Mouse (Mus musculus) intestine, embryonic 16.5 days (tissue): Measurements from ENCODE around the gene Cep104. TPM values are rescaled to one million over a fixed set of nuclear protein-coding genes. Genes with fewer than 3 reads are reported as not detected.
A peak's percentile ranks its signal among the peaks of the same experiment; 100 is the strongest.

Source experiments
- ATAC-seq: fragments of 200-750 bp; cut with Nextera tagmentation; 2 replicates; pipeline ENCODE4 v1.8.0; 2017; ENCODE audit warnings: moderate TSS enrichment, moderate library complexity
- H3K27ac ChIP-seq: fragments of 300-500 bp; sonication (generic); 2 replicates; pipeline ENCODE4 v1.5.1; 2014; ENCODE audit warnings: mild to moderate bottlenecking, low read length
- H3K27me3 ChIP-seq: fragments of 300-500 bp; sonication (generic); replicated peaks from 2 replicates; pipeline ENCODE4 v1.6.1; 2014; ENCODE audit warnings: low read length, control low read depth, mixed read lengths; ENCODE audit not compliant: control insufficient read depth, insufficient read depth
- H3K36me3 ChIP-seq: fragments of 300-500 bp; sonication (generic); 2 replicates; pipeline ENCODE4 v1.6.1; 2014; ENCODE audit warnings: low read length, control low read depth; ENCODE audit not compliant: control insufficient read depth, insufficient read depth
- H3K4me1 ChIP-seq: fragments of 300-500 bp; sonication (generic); 2 replicates; pipeline ENCODE4 v1.6.1; 2014; ENCODE audit warnings: low read length, control low read depth, mixed read lengths; ENCODE audit not compliant: control insufficient read depth, insufficient read depth
- H3K4me2 ChIP-seq: fragments of 300-500 bp; sonication (generic); 2 replicates; pipeline ENCODE4 v1.6.1; 2014; ENCODE audit warnings: low read depth, low read length, control low read depth
- H3K4me3 ChIP-seq: fragments of 300-500 bp; sonication (generic); 2 replicates; pipeline ENCODE4 v1.5.1; 2014; ENCODE audit warnings: mild to moderate bottlenecking, low read length
- H3K9ac ChIP-seq: fragments of 300-500 bp; sonication (generic); 2 replicates; pipeline ENCODE4 v1.6.1; 2014; ENCODE audit warnings: low read depth, low read length
- H3K9me3 ChIP-seq: fragments of 300-500 bp; sonication (generic); 2 replicates; pipeline ENCODE4 v1.6.1; 2016; ENCODE audit warnings: low read length, control low read depth; ENCODE audit not compliant: control insufficient read depth
- WGBS: fragments of 180-500 bp; shearing (Covaris S2); extraction: QIAGEN DNeasy Blood & Tissue Kit; methylation state at CpG from one replicate; pipeline ENCODE4 v1.1.7; 2014; 5-methylcytosine and 5-hydroxymethylcytosine counted together
- polyA plus RNA-seq: library from polyadenylated mRNA; unstranded; fragments of >200 nt; fragmentation: Nextera tagmentation; extraction: Ambion mirVana; gene quantifications from 2 replicates; pipeline ENCODE4 v1.2.1, GENCODE M21; 2015

Cep104 gene
- 9.3 and 10.6 TPM in 2 replicates for polyA plus RNA-seq

GRCm38 (mm10) chr4:153974431-153975291, at the start of gene Cep104, which contains the start of gene Dffb:
Gene Cep104, plus strand, starts transcription at chr4:153975194.
Gene Dffb, minus strand, starts transcription at chr4:153975126.
- H3K27me3 ChIP-seq: no peaks in the 10 kb centered on the region
- peaks cover under 1% of the 10 kb centered on the region; the same call in 1 of the 2 replicates for H3K36me3 ChIP-seq
- ATAC-seq: peak; percentile 98
- peak within 1 kb of the TSS; percentile 52 for H3K27ac ChIP-seq
- H3K4me2 ChIP-seq: peak within 1 kb of the TSS; percentile 78
- under 1% methylated on average over 68 of the region's 68 CpGs for WGBS
- peaks cover 11% of the 10 kb centered on the region for H3K4me1 ChIP-seq
- peak within 1 kb of the TSS; percentile 91 for H3K4me3 ChIP-seq
- H3K9me3 ChIP-seq: no peaks in the 10 kb centered on the region
- H3K9ac ChIP-seq: peak within 1 kb of the TSS; percentile 80

- no peak for ATAC-seq
- no peaks in the 10 kb centered on the region for H3K27me3 ChIP-seq
These were observed 46.2 kb upstream of the Cep104 start for GRCm38 (mm10) chr4:153928772-153929299.

GRCm38 (mm10) chr4:153929425-153929824, 45.6 kb upstream of the Cep104 start:
- no peaks in the 10 kb centered on the region for H3K36me3 ChIP-seq
- ATAC-seq: no peak
- no peak overlapping the region for H3K4me2 ChIP-seq
- no peak overlapping the region for H3K9ac ChIP-seq
- H3K4me1 ChIP-seq: no peaks in the 10 kb centered on the region
- H3K27me3 ChIP-seq: no peaks in the 10 kb centered on the region
- no peak overlapping the region for H3K4me3 ChIP-seq
- H3K27ac ChIP-seq: no peak overlapping the region
- no peaks in the 10 kb centered on the region for H3K9me3 ChIP-seq
- 64% methylated on average over 10 of the region's 10 CpGs for WGBS

More at GRCm38 (mm10) chr4:153928772-153929299, 46.2 kb upstream of the Cep104 start:
- no peak overlapping the region for H3K27ac ChIP-seq
- H3K4me2 ChIP-seq: no peak overlapping the region
- H3K9ac ChIP-seq: no peak overlapping the region
- no peaks in the 10 kb centered on the region for H3K9me3 ChIP-seq
- H3K4me3 ChIP-seq: no peak overlapping the region
- H3K4me1 ChIP-seq: no peaks in the 10 kb centered on the region
- 78% methylated on average over 11 of the region's 11 CpGs for WGBS
- no peaks in the 10 kb centered on the region for H3K36me3 ChIP-seq

- 66% methylated on average over 4 of the region's 4 CpGs for whole genome bisulfite sequencing
- H3K36me3 ChIP-seq: no peaks in the 10 kb centered on the region
- ATAC-seq: no peak
- H3K4me2 ChIP-seq: no peak overlapping the region
- no peaks in the 10 kb centered on the region for H3K9me3 ChIP-seq
- no peaks in the 10 kb centered on the region for H3K4me1 ChIP-seq
- no peak overlapping the region for H3K4me3 ChIP-seq
- H3K9ac ChIP-seq: no peak overlapping the region
- H3K27me3 ChIP-seq: no peaks in the 10 kb centered on the region
- no peak overlapping the region for H3K27ac ChIP-seq
These were observed 45.1 kb upstream of the Cep104 start for GRCm38 (mm10) chr4:153929921-153930320.

- H3K4me2 ChIP-seq: no peak overlapping the region
- no peaks in the 10 kb centered on the region for H3K27me3 ChIP-seq
- 0 out of 2 replicates have a peak, but pooled peaks have one; percentile 17 for ATAC-seq
- H3K27ac ChIP-seq: no peak overlapping the region
- 58% methylated on average over 4 of the region's 4 CpGs for WGBS
- H3K9me3 ChIP-seq: no peaks in the 10 kb centered on the region
- H3K36me3 ChIP-seq: no peaks in the 10 kb centered on the region
- no peak overlapping the region for H3K9ac ChIP-seq
- peaks cover 11% of the 10 kb centered on the region; the same call in 1 of the 2 replicates for H3K4me1 ChIP-seq
- no peak overlapping the region for H3K4me3 ChIP-seq
These were observed 31.8 kb upstream of the Cep104 start for GRCm38 (mm10) chr4:153943243-153943642.

GRCm38 (mm10) chr4:153944261-153944660, 30.7 kb upstream of the Cep104 start:
- WGBS: 48% methylated on average over 6 of the region's 6 CpGs
- no peak overlapping the region for H3K4me3 ChIP-seq
- ATAC-seq: peak; percentile 74

GRCm38 (mm10) chr4:153945741-153946140, 29.3 kb upstream of the Cep104 start:
- Histone ChIP-seq H3K9ac (no peak overlapping the region), H3K4me1 (peaks cover 11% of the 10 kb centered on the region; the same call in 1 of the 2 replicates), H3K4me2 (no peak overlapping the region), H3K27me3 (no peaks in the 10 kb centered on the region), H3K27ac (no peak overlapping the region), H3K4me3 (no peak overlapping the region), H3K9me3 (no peaks in the 10 kb centered on the region), H3K36me3 (no peaks in the 10 kb centered on the region)
- no peak for ATAC-seq
- WGBS: 76% methylated on average over 6 of the region's 6 CpGs

More at GRCm38 (mm10) chr4:153944261-153944660, 30.7 kb upstream of the Cep104 start:
- Histone ChIP-seq H3K27me3 (no peaks in the 10 kb centered on the region), H3K27ac (no peak overlapping the region), H3K9me3 (no peaks in the 10 kb centered on the region), H3K9ac (no peak overlapping the region), H3K4me2 (peak overlapping the region; percentile 14; the same call in 1 of the 2 replicates), H3K4me1 (peaks cover 11% of the 10 kb centered on the region; the same call in 1 of the 2 replicates), H3K36me3 (no peaks in the 10 kb centered on the region)

- H3K4me3 ChIP-seq: no peak overlapping the region
- H3K4me2 ChIP-seq: no peak overlapping the region
- WGBS: 65% methylated on average over 2 of the region's 2 CpGs
- no peaks in the 10 kb centered on the region for H3K9me3 ChIP-seq
- H3K36me3 ChIP-seq: no peaks in the 10 kb centered on the region
- H3K9ac ChIP-seq: no peak overlapping the region
- H3K27ac ChIP-seq: no peak overlapping the region
- H3K27me3 ChIP-seq: no peaks in the 10 kb centered on the region
- no peaks in the 10 kb centered on the region for H3K4me1 ChIP-seq
- no peak for ATAC-seq
These were observed 24.6 kb upstream of the Cep104 start for GRCm38 (mm10) chr4:153950372-153950771.

- H3K27me3 ChIP-seq: no peaks in the 10 kb centered on the region
- H3K4me3 ChIP-seq: no peak overlapping the region
- no peaks in the 10 kb centered on the region for H3K36me3 ChIP-seq
- H3K4me2 ChIP-seq: no peak overlapping the region
- no peak overlapping the region for H3K27ac ChIP-seq
- 68% methylated on average over 3 of the region's 3 CpGs for WGBS
- no peak overlapping the region for H3K9ac ChIP-seq
- no peaks in the 10 kb centered on the region for H3K9me3 ChIP-seq
- no peaks in the 10 kb centered on the region for H3K4me1 ChIP-seq
- no peak for ATAC-seq
These were observed 23.8 kb upstream of the Cep104 start for GRCm38 (mm10) chr4:153951150-153951549.
